Mouse (Mus musculus) liver, adult (tissue): ENCODE measurements around the gene Plch2.

Source experiments
- GATA4 ChIP-seq: IDR thresholded peaks from 2 replicates; pipeline ENCODE4 v1.6.1; 2014; ENCODE audit warnings: mild to moderate bottlenecking, low read length; ENCODE audit not compliant: insufficient replicate concordance

Plch2 gene

DNA sequence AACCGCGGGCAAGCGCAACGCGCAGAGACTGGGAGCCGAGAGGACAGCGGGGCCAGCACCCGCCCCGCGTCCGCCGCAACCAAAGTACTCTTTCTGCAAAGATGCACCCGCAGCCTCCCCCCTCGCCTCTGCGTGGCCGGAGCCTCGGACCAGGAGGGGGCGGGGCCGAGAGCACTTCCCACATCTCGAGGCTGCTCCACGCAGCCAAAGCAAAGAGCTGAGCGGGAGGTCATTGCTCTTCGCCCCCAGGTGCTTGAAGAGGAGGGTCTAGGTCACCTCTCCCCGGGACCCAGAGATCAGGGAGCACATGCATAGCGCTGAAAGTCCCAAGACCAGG, 13.3 kb downstream of the Plch2 start:
- no peak for TF ChIP-seq GATA4

DNA sequence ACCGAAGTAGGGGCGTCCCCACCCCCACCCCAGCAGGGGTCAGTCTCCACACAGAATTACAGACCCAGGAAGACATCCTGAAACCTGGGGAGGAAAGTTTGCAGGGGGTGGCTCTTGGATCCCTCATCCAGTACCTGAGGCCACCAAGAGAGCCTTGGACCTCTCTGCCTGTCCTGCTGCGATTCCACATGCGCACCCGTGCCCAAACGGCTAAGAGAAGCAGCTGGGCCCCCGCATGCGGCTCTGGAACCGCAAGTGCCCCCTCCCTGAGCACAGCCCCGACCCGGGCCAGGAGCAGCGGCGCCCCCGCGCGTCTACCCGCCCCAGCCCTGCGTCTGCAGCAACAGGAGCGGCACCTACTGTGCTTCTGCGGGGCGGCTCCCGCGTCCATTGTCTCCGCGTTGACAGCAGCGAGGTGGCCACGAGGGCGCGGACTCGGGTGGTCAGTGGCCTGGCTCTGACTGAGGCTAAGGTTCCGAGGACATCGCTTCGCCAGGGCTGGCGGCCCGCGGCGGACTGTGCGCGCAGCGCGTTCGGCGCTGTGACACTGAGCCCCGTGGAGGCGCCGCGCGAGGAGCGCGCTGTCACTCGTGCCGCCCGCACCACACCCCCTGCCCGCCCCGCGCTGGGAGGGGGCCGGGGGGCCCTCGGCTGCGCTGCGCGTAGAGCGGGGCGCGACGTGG, 13.8 kb downstream of the Plch2 start:
- no peak for TF ChIP-seq GATA4

DNA sequence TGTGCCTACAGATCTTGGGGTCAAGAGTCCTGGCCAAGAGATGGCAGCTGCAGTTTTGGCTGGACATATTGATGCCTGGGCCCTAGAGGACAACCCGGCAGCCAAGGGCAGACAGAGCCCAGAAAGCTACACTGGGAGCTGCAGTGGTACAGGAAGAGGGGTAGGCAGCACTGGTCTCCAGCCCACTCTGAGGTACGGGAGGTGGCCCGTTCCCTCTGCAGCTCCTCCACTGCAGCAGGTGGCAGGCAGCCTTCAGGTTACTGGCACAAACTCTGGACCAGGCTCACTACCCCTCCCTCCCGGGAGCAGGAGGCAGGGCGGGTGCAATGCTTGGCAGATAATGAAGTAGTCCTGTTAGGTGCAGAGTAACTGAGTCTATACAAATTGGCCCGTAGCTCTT, 15.9 kb downstream of the Plch2 start:
- TF ChIP-seq GATA4 = no peak

DNA sequence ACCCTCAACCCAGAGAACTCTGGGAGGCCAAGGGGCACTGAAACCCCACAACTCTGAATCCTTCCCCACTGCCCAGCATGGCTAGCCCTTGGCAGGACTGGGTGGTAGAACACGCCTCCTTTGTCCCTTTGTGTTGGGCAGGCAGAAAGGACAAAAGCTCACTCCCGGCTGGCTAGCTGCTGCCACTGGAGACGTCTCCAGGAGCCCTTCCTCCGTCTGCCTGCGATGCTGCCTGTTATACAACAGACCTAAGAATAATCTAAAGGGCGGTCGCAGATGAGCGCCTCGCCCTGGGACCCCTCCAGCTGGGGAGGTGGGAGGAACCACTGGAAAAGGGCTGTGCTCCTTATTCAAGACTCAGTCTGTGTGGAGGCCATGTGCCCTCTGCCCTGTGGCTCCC, 16.4 kb downstream of the Plch2 start:
- TF ChIP-seq GATA4 = no peak

- no peak for TF ChIP-seq GATA4
Measured at GRCm38 (mm10) chr4:155034787-155035186, 21.8 kb downstream of the Plch2 start.

- TF ChIP-seq GATA4 = no peak
Measured at GRCm38 (mm10) chr4:155034202-155034601, 22.4 kb downstream of the Plch2 start.

GRCm38 (mm10) chr4:155033115-155033514, 23.5 kb downstream of the Plch2 start:
- TF ChIP-seq GATA4 = no peak

GRCm38 (mm10) chr4:155024170-155025010, 32.2 kb downstream of the Plch2 start:
- no peak for TF ChIP-seq GATA4

DNA sequence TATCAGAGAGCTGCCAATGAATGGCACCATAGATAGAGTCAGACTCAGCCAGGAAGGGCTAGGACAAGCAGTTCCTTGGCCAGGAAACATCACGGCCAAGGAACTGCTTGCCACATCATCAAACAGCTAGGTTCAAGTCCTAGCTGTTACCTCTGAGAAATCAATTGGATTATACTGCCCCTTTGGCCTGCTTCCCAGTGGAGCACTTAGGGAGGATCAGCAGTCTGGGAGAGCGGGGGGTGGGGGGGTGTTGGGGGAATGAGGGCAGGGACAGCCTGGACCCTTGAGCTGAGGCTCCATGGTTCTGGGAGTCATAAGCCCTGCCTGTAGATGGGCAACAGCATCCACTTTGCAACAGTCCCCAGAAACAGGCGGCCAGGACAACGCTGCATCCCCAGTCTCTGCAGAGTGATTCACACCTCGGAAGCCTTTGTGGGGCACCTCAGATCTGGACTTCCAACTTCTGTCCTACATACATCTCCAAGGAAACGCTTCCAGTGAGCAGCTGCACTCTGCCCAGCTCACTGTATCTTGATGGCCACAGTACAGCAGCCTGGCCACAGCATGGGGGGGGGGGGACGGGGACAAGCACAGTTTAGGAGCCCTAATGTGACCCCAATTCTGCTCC, 34.2 kb downstream of the Plch2 start:
- no peak for TF ChIP-seq GATA4

- no peak for TF ChIP-seq GATA4
Measured at GRCm38 (mm10) chr4:155020813-155021212, 35.8 kb downstream of the Plch2 start.

GRCm38 (mm10) chr4:155020141-155020540, 36.4 kb downstream of the Plch2 start:
- TF ChIP-seq GATA4 = no peak

DNA sequence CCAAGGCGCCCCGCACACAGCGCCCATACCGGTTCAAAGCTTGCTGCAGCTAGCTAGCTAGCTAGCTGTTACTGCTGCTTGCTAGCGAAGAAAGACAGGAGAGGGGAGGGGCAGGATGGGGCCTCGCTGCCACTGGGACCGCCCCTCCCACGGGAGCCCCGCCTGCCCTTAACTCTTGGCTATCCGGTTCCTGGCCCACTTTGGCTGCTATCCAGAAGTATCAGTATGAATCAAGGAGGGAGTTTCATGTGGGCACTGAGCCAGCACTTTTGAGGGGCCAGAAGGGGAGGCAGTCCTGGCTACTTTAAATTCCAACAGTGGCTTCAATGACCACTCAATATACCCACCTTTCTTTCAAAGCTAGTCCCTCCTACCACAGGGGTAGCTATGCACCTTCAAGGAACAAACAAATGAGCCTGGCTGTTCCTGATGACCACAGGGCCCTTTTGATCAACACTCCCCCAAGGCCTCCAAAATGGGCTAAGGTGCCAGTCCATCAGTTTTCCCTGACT, 37.2 kb downstream of the Plch2 start:
- TF ChIP-seq GATA4 = no peak

DNA sequence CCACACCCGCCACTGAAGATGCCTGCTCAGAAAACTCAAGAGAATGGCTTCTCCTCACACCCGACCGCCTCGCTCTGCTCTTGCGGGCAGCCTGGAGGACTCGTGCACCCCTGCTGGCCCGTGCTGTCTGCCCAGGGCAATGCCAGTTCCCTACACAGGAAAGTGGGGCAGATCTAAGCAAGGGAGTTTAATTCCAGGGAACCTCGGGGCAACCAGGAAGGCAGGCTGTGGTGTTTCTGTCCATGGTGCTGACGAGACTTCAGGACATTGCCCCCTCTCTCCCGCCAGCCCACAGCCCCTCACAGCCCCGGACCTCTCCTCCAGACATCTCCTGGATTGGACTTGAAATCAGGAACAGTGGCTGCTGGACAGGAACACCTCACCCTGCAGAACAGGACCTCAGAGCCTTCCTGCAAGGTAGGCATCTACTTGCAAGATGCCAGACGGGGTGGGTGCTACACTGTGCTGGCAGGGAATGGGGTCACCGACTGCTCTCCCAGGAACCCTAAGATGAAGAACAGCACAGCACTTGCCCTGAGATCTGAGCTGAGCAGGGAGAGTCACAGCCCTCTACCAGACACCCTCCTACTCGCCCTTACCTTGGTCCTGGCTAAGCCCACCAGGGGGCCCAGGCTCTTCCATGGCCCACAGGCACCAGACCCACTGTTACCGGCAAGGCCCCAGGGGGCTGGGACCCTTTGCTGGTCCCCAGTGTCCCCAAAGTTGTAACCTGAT, 37.8 kb downstream of the Plch2 start:
- TF ChIP-seq GATA4 = no peak

DNA sequence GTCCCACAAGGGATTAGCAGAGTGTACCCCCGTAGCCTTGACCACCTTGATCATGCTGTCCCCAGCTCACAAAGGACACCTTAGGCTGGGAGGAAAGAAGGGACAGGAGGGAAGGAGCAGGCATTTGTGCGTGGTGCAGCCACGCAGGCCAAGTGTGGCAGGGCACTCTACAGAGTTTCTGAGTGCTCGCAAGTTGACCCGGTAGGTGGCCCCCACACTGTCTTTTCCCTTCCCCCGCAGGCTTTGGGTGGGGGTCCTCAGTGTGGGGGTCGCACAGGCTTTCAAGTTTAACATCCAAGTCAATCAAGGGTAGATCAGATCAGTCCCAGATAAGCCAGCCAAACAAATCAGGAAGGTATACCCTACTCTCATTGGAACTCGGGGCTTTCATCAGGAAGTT, 38.5 kb downstream of the Plch2 start:
- TF ChIP-seq GATA4 = no peak

- no peak for TF ChIP-seq GATA4
Measured at GRCm38 (mm10) chr4:155017253-155017878, 39.2 kb downstream of the Plch2 start.
